Mouse (Mus musculus) kidney, embryonic 15.5 days (tissue): ENCODE data around the gene Prkar2a. TPM values are rescaled to one million over a fixed set of nuclear protein-coding genes. Genes with fewer than 3 reads are reported as not detected.

Experiments
- ATAC-seq: fragments of 200-750 bp; cut with Nextera tagmentation; replicated peaks from 2 replicates; pipeline ENCODE4 v1.8.0; 2017; ENCODE audit warnings: moderate TSS enrichment; ENCODE audit not compliant: low FRiP score
- H3K27ac ChIP-seq: fragments of 300-500 bp; sonication (generic); 2 replicates; pipeline ENCODE4 v1.5.1; 2015; ENCODE audit warnings: mild to moderate bottlenecking, inconsistent platforms
- H3K27me3 ChIP-seq: fragments of 300-500 bp; sonication (generic); 2 replicates; pipeline ENCODE4 v1.6.1; 2015; ENCODE audit warnings: inconsistent platforms
- H3K36me3 ChIP-seq: fragments of 300-500 bp; sonication (generic); 2 replicates; pipeline ENCODE4 v1.6.1; 2015; ENCODE audit warnings: inconsistent platforms
- H3K4me1 ChIP-seq: fragments of 300-500 bp; sonication (generic); 2 replicates; pipeline ENCODE4 v1.6.1; 2015; ENCODE audit warnings: inconsistent platforms
- H3K4me2 ChIP-seq: fragments of 300-500 bp; sonication (generic); 2 replicates; pipeline ENCODE4 v1.6.1; 2015; ENCODE audit warnings: moderate library complexity, mild to moderate bottlenecking, inconsistent platforms
- H3K4me3 ChIP-seq: fragments of 300-500 bp; sonication (generic); replicated peaks from 2 replicates; pipeline ENCODE4 v1.5.1; 2015; ENCODE audit warnings: mild to moderate bottlenecking, inconsistent platforms
- H3K9ac ChIP-seq: fragments of 300-500 bp; sonication (generic); 2 replicates; pipeline ENCODE4 v1.6.1; 2015; ENCODE audit warnings: mild to moderate bottlenecking, inconsistent platforms
- H3K9me3 ChIP-seq: fragments of 300-500 bp; sonication (generic); replicated peaks from 2 replicates; pipeline ENCODE4 v1.6.1; 2016; ENCODE audit warnings: inconsistent platforms
- WGBS: fragments of 180-500 bp; shearing (Covaris S2); methylation state at CpG from one replicate; pipeline ENCODE4 v1.1.7; 2015; ENCODE audit warnings: mixed read lengths; 5-methylcytosine and 5-hydroxymethylcytosine counted together
- polyA plus RNA-seq: library from polyadenylated mRNA; unstranded; fragments of >200 nt; fragmentation: Nextera tagmentation; extraction: Ambion mirVana; gene quantifications from 2 replicates; pipeline ENCODE4 v1.2.1, GENCODE M21; 2015

Gene Prkar2a
- polyA plus RNA-seq, 1 experiment from 2014 or later, result 27.6 TPM

GRCm38 (mm10) chr9:108787080-108787479 lies 98.0 kb downstream of the Prkar2a start:
- H3K27ac ChIP-seq, result no peak overlapping the region
- no peak overlapping the region for H3K4me3 ChIP-seq
- WGBS, result 88% methylated on average over 2 of the region's 2 CpGs
- H3K9me3 ChIP-seq, result no peaks in the 10 kb centered on the region
- H3K36me3 ChIP-seq, result peaks cover 14% of the 10 kb centered on the region
- no peaks in the 10 kb centered on the region for H3K27me3 ChIP-seq
- no peak overlapping the region for H3K9ac ChIP-seq
- no peak for ATAC-seq
- peaks cover 78% of the 10 kb centered on the region for H3K4me1 ChIP-seq
- H3K4me2 ChIP-seq, result peak overlapping the region; percentile 1; the same call in 1 of the 2 replicates

GRCm38 (mm10) chr9:108788713-108789112 lies 99.6 kb downstream of the Prkar2a start:
- 34% methylated on average over 3 of the region's 3 CpGs for WGBS
- Histone ChIP-seq H3K36me3 (peaks cover 14% of the 10 kb centered on the region), H3K4me3 (no peak overlapping the region), H3K9ac (no peak overlapping the region), H3K4me1 (peaks cover 74% of the 10 kb centered on the region), H3K9me3 (no peaks in the 10 kb centered on the region), H3K4me2 (no peak overlapping the region), H3K27ac (no peak overlapping the region), H3K27me3 (no peaks in the 10 kb centered on the region)
- ATAC-seq, result no peak

- no peak overlapping the region for H3K27ac ChIP-seq
- peaks cover 18% of the 10 kb centered on the region for H3K36me3 ChIP-seq
- no peaks in the 10 kb centered on the region for H3K9me3 ChIP-seq
- H3K4me1 ChIP-seq, result peaks cover 86% of the 10 kb centered on the region
- ATAC-seq, result no peak
- H3K9ac ChIP-seq, result no peak overlapping the region
- 85% methylated on average over 1 of the region's 1 CpGs for WGBS
- no peak overlapping the region for H3K4me2 ChIP-seq
- no peak overlapping the region for H3K4me3 ChIP-seq
- H3K27me3 ChIP-seq, result no peaks in the 10 kb centered on the region
Measured at GRCm38 (mm10) chr9:108792307-108792706, 103.2 kb downstream of the Prkar2a start.

- Histone ChIP-seq H3K27me3 (no peaks in the 10 kb centered on the region), H3K36me3 (peaks cover 19% of the 10 kb centered on the region), H3K9ac (no peak overlapping the region), H3K4me1 (peaks cover 82% of the 10 kb centered on the region), H3K4me3 (no peak overlapping the region), H3K9me3 (no peaks in the 10 kb centered on the region), H3K4me2 (no peak overlapping the region), H3K27ac (no peak overlapping the region)
- ATAC-seq, result no peak
- 48% methylated on average over 3 of the region's 3 CpGs for WGBS
Measured at GRCm38 (mm10) chr9:108792730-108793129, 103.6 kb downstream of the Prkar2a start.

GRCm38 (mm10) chr9:108795281-108795680 lies 106.2 kb downstream of the Prkar2a start:
- peak overlapping the region; percentile 47 for H3K27ac ChIP-seq

GRCm38 (mm10) chr9:108795762-108796161 lies 106.6 kb downstream of the Prkar2a start:
- Histone ChIP-seq H3K36me3 (peaks cover 47% of the 10 kb centered on the region), H3K9me3 (no peaks in the 10 kb centered on the region), H3K4me2 (peak overlapping the region; percentile 47), H3K9ac (no peak overlapping the region), H3K4me1 (peaks cover 56% of the 10 kb centered on the region), H3K27me3 (no peaks in the 10 kb centered on the region), H3K27ac (peak overlapping the region; percentile 61), H3K4me3 (peak overlapping the region; percentile 17; the same call in 1 of the 2 replicates)
- peak; percentile 88 for ATAC-seq
- 23% methylated on average over 11 of the region's 11 CpGs for WGBS

More at GRCm38 (mm10) chr9:108795281-108795680, 106.2 kb downstream of the Prkar2a start:
- peaks cover 43% of the 10 kb centered on the region for H3K36me3 ChIP-seq
- H3K9me3 ChIP-seq, result no peaks in the 10 kb centered on the region
- H3K4me3 ChIP-seq, result no peak overlapping the region
- H3K9ac ChIP-seq, result no peak overlapping the region
- 0 out of 2 replicates have a peak, but pooled peaks have one; percentile 41 for ATAC-seq
- 40% methylated on average over 2 of the region's 2 CpGs for WGBS
- H3K4me1 ChIP-seq, result peaks cover 60% of the 10 kb centered on the region
- no peaks in the 10 kb centered on the region for H3K27me3 ChIP-seq
- peak overlapping the region; percentile 47 for H3K4me2 ChIP-seq

- H3K4me3 ChIP-seq, result peak overlapping the region; percentile 17; the same call in 1 of the 2 replicates
- H3K4me2 ChIP-seq, result peak overlapping the region; percentile 47
- peak overlapping the region; percentile 61 for H3K27ac ChIP-seq
- no peaks in the 10 kb centered on the region for H3K27me3 ChIP-seq
- H3K36me3 ChIP-seq, result peaks cover 54% of the 10 kb centered on the region
- H3K4me1 ChIP-seq, result peaks cover 49% of the 10 kb centered on the region
- ATAC-seq, result no peak
- 76% methylated on average over 4 of the region's 4 CpGs for WGBS
- H3K9ac ChIP-seq, result no peak overlapping the region
- H3K9me3 ChIP-seq, result no peaks in the 10 kb centered on the region
Measured at GRCm38 (mm10) chr9:108796351-108796981, 107.4 kb downstream of the Prkar2a start.

- H3K27ac ChIP-seq, result no peak overlapping the region
- peaks cover 64% of the 10 kb centered on the region for H3K36me3 ChIP-seq
- no peak overlapping the region for H3K4me2 ChIP-seq
- H3K27me3 ChIP-seq, result no peaks in the 10 kb centered on the region
- H3K4me3 ChIP-seq, result no peak overlapping the region
- H3K9ac ChIP-seq, result no peak overlapping the region
- H3K4me1 ChIP-seq, result peaks cover 43% of the 10 kb centered on the region
- WGBS, result 88% methylated on average over 7 of the region's 7 CpGs
- no peaks in the 10 kb centered on the region for H3K9me3 ChIP-seq
- no peak for ATAC-seq
Measured at GRCm38 (mm10) chr9:108797477-108797876, 108.4 kb downstream of the Prkar2a start.

- Histone ChIP-seq H3K36me3 (peaks cover 74% of the 10 kb centered on the region), H3K9ac (no peak overlapping the region), H3K4me2 (no peak overlapping the region), H3K4me1 (peaks cover 34% of the 10 kb centered on the region), H3K27me3 (no peaks in the 10 kb centered on the region), H3K4me3 (no peak overlapping the region), H3K27ac (no peak overlapping the region), H3K9me3 (no peaks in the 10 kb centered on the region)
- 72% methylated on average over 5 of the region's 5 CpGs for WGBS
- no peak for ATAC-seq
Measured at GRCm38 (mm10) chr9:108798508-108799075, 109.5 kb downstream of the Prkar2a start.

GRCm38 (mm10) chr9:108799564-108799963 lies 110.5 kb downstream of the Prkar2a start:
- no peak overlapping the region for H3K4me2 ChIP-seq
- no peak overlapping the region for H3K27ac ChIP-seq
- 86% methylated on average over 3 of the region's 3 CpGs for WGBS
- H3K4me3 ChIP-seq, result no peak overlapping the region
- no peak overlapping the region for H3K9ac ChIP-seq
- ATAC-seq, result no peak
- peaks cover 84% of the 10 kb centered on the region for H3K36me3 ChIP-seq
- no peaks in the 10 kb centered on the region for H3K27me3 ChIP-seq
- peaks cover 27% of the 10 kb centered on the region for H3K4me1 ChIP-seq
- no peaks in the 10 kb centered on the region for H3K9me3 ChIP-seq
